ENCODE assay signal across 29 mouse cellular contexts in genomic region chr12:37558284-37558683, GRCm38 (mm10).
"Had no signal": no experiment of that assay in that cellular context is flagged by ENCODE, and none has a peak within 500 bp of the region (broad histone marks: within the 10 kb centered on the region; RNA-seq: fewer than 3 reads in every experiment).

No protein-coding gene starts in this region.

- H3K27me3 ChIP-seq: heart, embryonic 12.5 days; heart, embryonic 13.5 days; heart, embryonic 15.5 days; hindbrain, embryonic 12.5 days; hindbrain, embryonic 13.5 days; hindbrain, embryonic 15.5 days; intestine, embryonic 15.5 days; kidney, embryonic 15.5 days had no signal

- H3K36me3 ChIP-seq: heart, embryonic 12.5 days; heart, embryonic 13.5 days; heart, embryonic 15.5 days; hindbrain, embryonic 12.5 days; hindbrain, embryonic 13.5 days; hindbrain, embryonic 15.5 days; intestine, embryonic 15.5 days; kidney, embryonic 15.5 days had no signal

- H3K27ac ChIP-seq: heart, embryonic 13.5 days; heart, embryonic 15.5 days; hindbrain, embryonic 12.5 days; hindbrain, embryonic 13.5 days; hindbrain, embryonic 14.5 days; hindbrain, embryonic 15.5 days; hindbrain, postnatal 0 days; intestine, embryonic 15.5 days; kidney, embryonic 15.5 days; kidney, postnatal 0 days; layer of hippocampus, adult 2 months; left cerebral cortex, adult 2 months had no signal

- H3K9ac ChIP-seq: heart, embryonic 12.5 days; heart, embryonic 13.5 days; heart, embryonic 15.5 days; hindbrain, embryonic 12.5 days; hindbrain, embryonic 13.5 days; hindbrain, embryonic 14.5 days; hindbrain, embryonic 15.5 days; intestine, embryonic 15.5 days; kidney, embryonic 15.5 days had no signal

- H3K4me3 ChIP-seq: heart, embryonic 12.5 days; heart, embryonic 13.5 days; heart, embryonic 15.5 days; hindbrain, embryonic 12.5 days; hindbrain, embryonic 13.5 days; hindbrain, embryonic 15.5 days; intestine, embryonic 15.5 days; kidney, embryonic 15.5 days; layer of hippocampus, adult 2 months; left cerebral cortex, adult 2 months had no signal

- H3K4me1 ChIP-seq: heart, embryonic 12.5 days; heart, embryonic 13.5 days; heart, embryonic 15.5 days; hindbrain, embryonic 12.5 days; hindbrain, embryonic 13.5 days; hindbrain, embryonic 15.5 days; intestine, embryonic 15.5 days; kidney, embryonic 15.5 days had no signal

- DNase-seq: heart, postnatal 10 days; heart, postnatal 14 days; heart, postnatal 36 days; heart, postnatal 4 days; kidney, adult 11 months; kidney, adult 18-20 months; kidney, adult 2 months; kidney, adult 8-10 months; kidney, adult 9 months; kidney, postnatal 10 days; kidney, postnatal 14 days; kidney, postnatal 25 days; kidney, postnatal 36 days; kidney, postnatal 4 days; layer of hippocampus, adult 9-11 months; layer of hippocampus, postnatal 36 days had no signal

- H3K9me3 ChIP-seq: heart, embryonic 12.5 days; heart, embryonic 13.5 days; heart, embryonic 15.5 days; hindbrain, embryonic 12.5 days; hindbrain, embryonic 13.5 days; hindbrain, embryonic 15.5 days; intestine, embryonic 15.5 days; kidney, embryonic 15.5 days had no signal
